Mouse (Mus musculus) ovary, adult 10 weeks (tissue): ENCODE results near the gene Mycbpap. TPM values are rescaled to one million over a fixed set of nuclear protein-coding genes. Genes with fewer than 3 reads are reported as not detected.

Experiments used
- polyA plus RNA-seq: library from polyadenylated mRNA; stranded (reverse); fragments of 350-450 nt; fragmentation: Illumina TruSeq; extraction: RNeasy Lipid Tissue Mini Kit (QIAGEN cat#74804); gene quantifications from one replicate; pipeline ENCODE4 v1.2.3, GENCODE M21; 2014

The Mycbpap gene
- polyA plus RNA-seq: 0.37 TPM

GRCm38 (mm10) chr11:94521219-94521843 is at the start of gene Mycbpap:
TSS of gene Mycbpap (minus strand) at chr11:94521742.

GRCm38 (mm10) chr11:94564437-94565150 is 43.1 kb upstream of the Mycbpap start, which contains the start of gene Chad:
TSS of gene Chad (plus strand) at chr11:94565047.

GRCm38 (mm10) chr11:94548888-94549690 is 27.5 kb upstream of the Mycbpap start, which contains the start of gene Rsad1:
TSS of gene Rsad1 (minus strand) at chr11:94549255.

GRCm38 (mm10) chr11:94499661-94500152 is 21.8 kb downstream of the Mycbpap start, which contains the start of gene Epn3:
TSS of gene Epn3 (minus strand) at chr11:94499974.

GRCm38 (mm10) chr11:94486001-94486400 is 35.5 kb downstream of the Mycbpap start, which contains the start of gene Spata20:
TSS of gene Spata20 (minus strand) at chr11:94486179.

GRCm38 (mm10) chr11:94473707-94474543 is 47.6 kb downstream of the Mycbpap start, which contains the start of gene Cacna1g:
TSS of gene Cacna1g (minus strand) at chr11:94474198.

Other genes with a start within 250 kb of the Mycbpap start
- not detected for gene Gm21885, start 239.9 kb downstream of the Mycbpap start, polyA plus RNA-seq
- gene Luc7l3, start 199.8 kb downstream of the Mycbpap start, polyA plus RNA-seq: 324 TPM
- gene Ankrd40, start 193.7 kb downstream of the Mycbpap start, polyA plus RNA-seq: 73.0 TPM
- 1.6 TPM for gene Abcc3, start 128.7 kb downstream of the Mycbpap start, polyA plus RNA-seq
- 0.09 TPM for gene Cacna1g, start 47.5 kb downstream of the Mycbpap start, polyA plus RNA-seq
- gene Spata20, start 35.6 kb downstream of the Mycbpap start, polyA plus RNA-seq: not detected
- gene Epn3, start 21.8 kb downstream of the Mycbpap start, polyA plus RNA-seq: 0.74 TPM
- gene Rsad1, start 27.5 kb upstream of the Mycbpap start, polyA plus RNA-seq: 9.4 TPM
- not detected for gene Chad, start 43.3 kb upstream of the Mycbpap start, polyA plus RNA-seq
- 38.4 TPM for gene Acsf2, start 80.1 kb upstream of the Mycbpap start, polyA plus RNA-seq
- gene Lrrc59, start 108.0 kb upstream of the Mycbpap start, polyA plus RNA-seq: 79.2 TPM
- gene Mrpl27, start 132.0 kb upstream of the Mycbpap start, polyA plus RNA-seq: 12.9 TPM
- gene Eme1, start 132.2 kb upstream of the Mycbpap start, polyA plus RNA-seq: 0.60 TPM
- gene Xylt2, start 155.8 kb upstream of the Mycbpap start, polyA plus RNA-seq: 0.34 TPM
- not detected for gene Gm11541, start 182.8 kb upstream of the Mycbpap start, polyA plus RNA-seq
- gene Cdc34b, start 220.0 kb upstream of the Mycbpap start, polyA plus RNA-seq: not detected